Mouse (Mus musculus) lung, embryonic 15.5 days (tissue): Measurements from ENCODE around the gene Adad2. TPM values are rescaled to one million over a fixed set of nuclear protein-coding genes. Genes with fewer than 3 reads are reported as not detected.
A peak's percentile ranks its signal among the peaks of the same experiment; 100 is the strongest.

ENCODE experiments used
- ATAC-seq: fragments of 200-750 bp; cut with Nextera tagmentation; 2 replicates; pipeline ENCODE4 v1.8.0; 2017; ENCODE audit warnings: moderate number of reproducible peaks, borderline replicate concordance; ENCODE audit not compliant: low FRiP score, low TSS enrichment; ENCODE audit errors: extremely low read depth
- H3K27ac ChIP-seq: fragments of 300-500 bp; sonication (generic); 2 replicates; pipeline ENCODE4 v1.5.1; 2015; ENCODE audit warnings: moderate library complexity, mild to moderate bottlenecking, inconsistent platforms
- H3K27me3 ChIP-seq: fragments of 300-500 bp; sonication (generic); 2 replicates; pipeline ENCODE4 v1.6.1; 2015; ENCODE audit warnings: inconsistent platforms
- H3K36me3 ChIP-seq: fragments of 300-500 bp; sonication (generic); 2 replicates; pipeline ENCODE4 v1.6.1; 2015; ENCODE audit warnings: inconsistent platforms
- H3K4me1 ChIP-seq: fragments of 300-500 bp; sonication (generic); 2 replicates; pipeline ENCODE4 v1.6.1; 2015; ENCODE audit warnings: inconsistent platforms
- H3K4me2 ChIP-seq: fragments of 300-500 bp; sonication (generic); 2 replicates; pipeline ENCODE4 v1.6.1; 2015; ENCODE audit warnings: inconsistent platforms, mild to moderate bottlenecking, moderate library complexity
- H3K4me3 ChIP-seq: fragments of 300-500 bp; sonication (generic); 2 replicates; pipeline ENCODE4 v1.5.1; 2015; ENCODE audit warnings: mild to moderate bottlenecking, inconsistent platforms
- H3K9ac ChIP-seq: fragments of 300-500 bp; sonication (generic); 2 replicates; pipeline ENCODE4 v1.6.1; 2015; ENCODE audit warnings: inconsistent platforms
- H3K9me3 ChIP-seq: fragments of 300-500 bp; sonication (generic); 2 replicates; pipeline ENCODE4 v1.6.1; 2016; ENCODE audit warnings: inconsistent platforms
- WGBS: fragments of 180-500 bp; shearing (Covaris S2); methylation state at CpG from one replicate; pipeline ENCODE4 v1.1.7; 2015; 5-methylcytosine and 5-hydroxymethylcytosine counted together
- polyA plus RNA-seq: library from polyadenylated mRNA; unstranded; fragments of >200 nt; fragmentation: Nextera tagmentation; extraction: Ambion mirVana; gene quantifications from 2 replicates; pipeline ENCODE4 v1.2.1, GENCODE M21; 2015

The Adad2 gene
- 0.08 TPM in 1 of 2 replicates, not detected in the other for polyA plus RNA-seq

DNA sequence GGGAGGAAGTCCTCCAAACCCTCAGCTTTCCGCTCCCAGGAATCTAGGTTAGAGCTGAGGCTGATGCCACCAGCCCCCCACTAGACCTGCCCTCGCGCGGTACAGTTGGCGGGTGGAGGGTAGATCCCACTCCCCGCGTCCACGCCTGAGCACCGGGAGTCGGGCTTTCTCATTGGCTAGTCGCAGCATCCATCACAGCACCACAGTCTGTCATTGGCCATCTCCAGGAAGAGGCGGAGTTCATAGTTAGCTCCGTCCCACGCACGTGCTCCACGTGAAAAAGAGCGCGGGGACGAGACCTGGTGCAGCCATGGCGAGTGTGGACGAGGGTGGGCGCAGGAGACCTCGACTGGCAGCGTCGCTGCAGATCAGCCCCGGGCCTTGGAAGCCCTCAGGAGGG lies at the start of gene Adad2:
Gene Adad2 (plus strand): TSS at position 277 of the 400 bp plus-strand sequence.
- no peak within 1 kb of the TSS for H3K9ac ChIP-seq

DNA sequence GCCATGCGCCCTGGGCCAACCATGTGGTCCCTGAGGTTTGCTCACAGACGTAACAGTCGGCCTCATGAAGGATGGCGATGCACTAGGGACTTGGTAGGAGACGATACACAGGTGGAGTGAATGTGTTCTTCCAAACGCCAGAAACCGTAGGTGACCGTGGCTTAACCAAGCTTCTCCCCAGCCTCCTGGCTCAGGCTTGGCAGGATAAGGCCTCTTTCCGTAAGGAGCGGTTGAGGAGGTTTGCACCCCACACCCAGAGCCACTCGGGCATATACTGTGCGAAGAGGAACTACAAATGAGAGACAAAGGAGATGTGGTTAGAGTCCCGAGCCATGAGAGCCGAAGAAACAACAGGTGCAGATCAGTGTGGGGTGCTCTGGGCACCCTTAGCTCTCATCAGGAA lies 48.7 kb upstream of the Adad2 start:
- Histone ChIP-seq H3K4me2 (no peak overlapping the region), H3K4me3 (no peak overlapping the region), H3K36me3 (peaks cover 19% of the 10 kb centered on the region; the same call in 1 of the 2 replicates), H3K4me1 (peaks cover 4% of the 10 kb centered on the region; the same call in 1 of the 2 replicates), H3K27ac (no peak overlapping the region), H3K9me3 (no peaks in the 10 kb centered on the region), H3K27me3 (no peaks in the 10 kb centered on the region), H3K9ac (no peak overlapping the region)
- no peak for ATAC-seq
- 90% methylated on average over 14 of the region's 14 CpGs for WGBS

More for the DNA sequence above, at the start of gene Adad2:
- 79% methylated on average over 26 of the region's 26 CpGs for WGBS
- no peak within 1 kb of the TSS for H3K4me2 ChIP-seq
- no peak within 1 kb of the TSS for H3K4me3 ChIP-seq
- ATAC-seq, result no peak; the same call in 1 of the 2 replicates
- H3K9me3 ChIP-seq, result peaks cover 4% of the 10 kb centered on the region; the same call in 1 of the 2 replicates
- H3K4me1 ChIP-seq, result no peaks in the 10 kb centered on the region
- no peaks in the 10 kb centered on the region for H3K27me3 ChIP-seq
- no peak within 1 kb of the TSS for H3K27ac ChIP-seq
- no peaks in the 10 kb centered on the region for H3K36me3 ChIP-seq

DNA sequence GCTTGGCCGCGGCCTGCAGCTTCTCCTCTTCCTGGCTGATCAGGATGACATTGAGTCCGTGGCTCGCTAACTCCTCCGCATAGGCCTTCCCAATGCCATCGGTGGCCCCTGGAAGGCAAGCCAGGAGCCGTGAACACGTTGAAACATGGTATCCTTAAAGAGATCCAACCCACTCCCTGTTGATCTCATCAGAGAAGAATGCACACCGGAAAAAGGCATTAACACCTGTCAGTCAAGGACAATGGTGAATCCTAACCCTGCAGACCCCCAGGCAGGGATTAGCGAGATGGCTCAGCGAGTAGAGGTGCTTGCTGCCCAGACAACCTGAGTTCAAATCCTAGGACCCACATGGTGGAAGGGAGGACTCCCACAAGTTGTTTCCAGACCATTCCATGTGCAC lies 46.2 kb upstream of the Adad2 start:
- no peak overlapping the region for H3K9ac ChIP-seq
- no peak overlapping the region for H3K4me2 ChIP-seq
- WGBS, result 68% methylated on average over 11 of the region's 11 CpGs
- no peak overlapping the region for H3K27ac ChIP-seq
- no peak overlapping the region for H3K4me3 ChIP-seq
- H3K27me3 ChIP-seq, result no peaks in the 10 kb centered on the region
- no peaks in the 10 kb centered on the region for H3K9me3 ChIP-seq
- no peaks in the 10 kb centered on the region for H3K4me1 ChIP-seq
- ATAC-seq, result no peak
- H3K36me3 ChIP-seq, result peaks cover 19% of the 10 kb centered on the region; the same call in 1 of the 2 replicates

DNA sequence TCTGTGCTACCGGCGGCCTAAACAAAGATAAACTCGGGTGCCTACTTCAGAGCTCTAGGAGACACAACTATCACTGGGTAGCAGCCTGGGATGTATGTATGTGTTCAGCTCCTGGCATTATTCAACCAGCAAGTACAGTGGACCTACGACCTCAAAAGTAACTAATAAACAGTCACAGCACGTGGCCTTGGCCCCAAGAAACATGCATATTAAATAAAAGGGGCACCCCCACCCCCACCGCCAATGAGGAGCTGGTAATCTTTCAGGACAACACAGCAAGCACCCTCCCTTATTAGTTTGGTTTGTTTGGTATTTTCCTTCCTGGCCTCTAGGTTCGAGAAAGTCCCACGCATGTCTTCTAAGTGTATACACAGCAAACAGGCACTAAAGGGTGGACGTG lies 44.3 kb upstream of the Adad2 start:
- no peaks in the 10 kb centered on the region; the same call in 1 of the 2 replicates for H3K27me3 ChIP-seq
- no peaks in the 10 kb centered on the region for H3K9me3 ChIP-seq
- 75% methylated on average over 9 of the region's 9 CpGs for WGBS
- H3K4me3 ChIP-seq, result no peak overlapping the region
- peaks cover 8% of the 10 kb centered on the region; the same call in 1 of the 2 replicates for H3K36me3 ChIP-seq
- no peak overlapping the region for H3K27ac ChIP-seq
- no peak overlapping the region for H3K9ac ChIP-seq
- no peak overlapping the region for H3K4me2 ChIP-seq
- ATAC-seq, result no peak
- no peaks in the 10 kb centered on the region for H3K4me1 ChIP-seq

DNA sequence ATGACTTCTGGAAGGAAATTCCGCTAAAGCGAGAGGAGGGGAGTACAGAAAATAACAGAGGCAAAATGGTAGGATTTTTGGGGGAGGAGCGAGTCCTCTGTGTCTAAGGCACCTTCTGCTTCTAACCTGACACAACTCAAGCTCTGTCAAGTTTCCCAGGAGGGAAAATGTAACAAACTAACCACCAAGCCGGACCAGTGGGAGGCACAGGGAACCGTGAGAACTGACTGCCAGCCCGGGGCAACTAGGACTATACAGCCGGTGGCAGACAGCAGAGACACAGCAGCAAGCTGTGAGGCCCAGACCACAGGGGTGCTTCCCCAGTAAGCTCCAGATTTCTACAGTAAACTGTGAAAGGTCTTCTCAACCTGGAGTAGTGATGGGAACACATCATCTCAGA lies 43.6 kb upstream of the Adad2 start:
- peaks cover 8% of the 10 kb centered on the region; the same call in 1 of the 2 replicates for H3K36me3 ChIP-seq
- no peaks in the 10 kb centered on the region; the same call in 1 of the 2 replicates for H3K27me3 ChIP-seq
- no peaks in the 10 kb centered on the region for H3K9me3 ChIP-seq
- WGBS, result 63% methylated on average over 7 of the region's 7 CpGs
- peaks cover 1% of the 10 kb centered on the region; the same call in 1 of the 2 replicates for H3K4me1 ChIP-seq
- no peak for ATAC-seq
- no peak overlapping the region for H3K4me2 ChIP-seq
- no peak overlapping the region for H3K4me3 ChIP-seq
- H3K9ac ChIP-seq, result no peak overlapping the region
- H3K27ac ChIP-seq, result no peak overlapping the region

DNA sequence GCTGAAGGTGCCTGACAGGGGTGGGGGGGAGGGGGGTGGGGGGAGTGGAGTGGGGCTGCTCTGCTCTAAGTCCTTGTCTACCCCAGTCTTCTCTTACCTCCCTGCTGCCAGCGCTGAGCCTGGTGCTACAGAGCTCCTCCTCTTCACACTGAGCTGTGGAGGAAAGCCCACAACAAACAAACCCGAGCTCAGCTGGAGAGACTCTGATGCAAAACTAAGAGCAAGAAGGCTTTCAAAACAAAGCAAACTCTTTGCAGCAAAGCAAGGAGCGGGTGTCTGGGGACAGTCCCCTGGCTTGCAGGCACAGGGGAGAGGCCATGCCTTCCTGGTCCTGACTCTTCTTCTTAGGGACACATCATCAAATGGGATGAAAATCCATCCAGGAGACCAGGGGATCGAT lies 42.7 kb upstream of the Adad2 start:
- no peak overlapping the region for H3K9ac ChIP-seq

DNA sequence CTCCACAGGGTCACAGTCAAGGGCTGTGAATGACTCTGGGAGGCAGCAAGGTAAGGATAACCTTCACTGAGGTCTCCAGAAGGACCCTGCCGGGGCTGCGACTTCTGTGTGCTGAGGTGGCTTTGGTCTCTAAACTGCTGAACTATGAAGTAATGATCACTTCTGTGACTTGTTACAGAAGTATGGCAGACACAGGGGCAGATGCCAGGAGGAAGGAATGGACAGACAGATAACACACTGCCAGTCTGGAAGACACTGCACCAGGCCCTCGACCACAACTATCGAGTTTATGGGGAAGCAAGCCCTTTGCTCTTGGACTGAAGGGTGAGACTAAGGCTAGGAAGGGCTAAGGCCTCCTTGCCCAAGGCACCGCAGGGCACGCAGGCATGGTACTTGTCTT lies 41.4 kb upstream of the Adad2 start:
- Histone ChIP-seq H3K27me3 (peaks cover 4% of the 10 kb centered on the region), H3K4me2 (no peak overlapping the region), H3K27ac (no peak overlapping the region), H3K9me3 (no peaks in the 10 kb centered on the region), H3K9ac (no peak overlapping the region), H3K36me3 (peaks cover 1% of the 10 kb centered on the region; the same call in 1 of the 2 replicates), H3K4me3 (no peak overlapping the region), H3K4me1 (peaks cover 7% of the 10 kb centered on the region; the same call in 1 of the 2 replicates)
- no peak for ATAC-seq
- WGBS, result 81% methylated on average over 6 of the region's 6 CpGs

More for the DNA sequence above, 42.7 kb upstream of the Adad2 start:
- H3K4me1 ChIP-seq, result peaks cover 7% of the 10 kb centered on the region; the same call in 1 of the 2 replicates
- H3K9me3 ChIP-seq, result no peaks in the 10 kb centered on the region
- H3K36me3 ChIP-seq, result peaks cover 8% of the 10 kb centered on the region; the same call in 1 of the 2 replicates
- no peak overlapping the region for H3K4me2 ChIP-seq
- 26% methylated on average over 4 of the region's 4 CpGs for WGBS
- ATAC-seq, result no peak
- H3K27ac ChIP-seq, result no peak overlapping the region
- no peak overlapping the region for H3K4me3 ChIP-seq
- H3K27me3 ChIP-seq, result no peaks in the 10 kb centered on the region; the same call in 1 of the 2 replicates

DNA sequence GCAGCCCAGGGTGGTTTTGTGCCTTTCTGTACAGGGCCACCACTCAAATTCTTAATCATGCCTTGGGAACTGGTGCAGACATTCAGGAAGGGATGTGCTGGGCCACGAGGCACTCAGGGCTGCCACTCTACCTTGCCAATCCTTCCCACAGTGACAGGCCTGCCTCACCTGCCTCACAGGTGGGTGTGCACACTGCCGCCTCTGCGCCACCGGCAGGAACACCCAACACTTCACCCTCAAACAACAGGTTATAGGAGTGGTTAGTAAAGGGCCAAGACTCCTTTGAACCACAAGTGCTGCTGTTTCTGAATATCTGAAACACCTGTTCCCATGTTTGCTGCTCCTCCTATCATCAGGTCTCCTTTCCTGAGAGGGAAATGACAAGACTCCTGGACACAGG lies 40.1 kb upstream of the Adad2 start:
- H3K27ac ChIP-seq, result no peak overlapping the region

DNA sequence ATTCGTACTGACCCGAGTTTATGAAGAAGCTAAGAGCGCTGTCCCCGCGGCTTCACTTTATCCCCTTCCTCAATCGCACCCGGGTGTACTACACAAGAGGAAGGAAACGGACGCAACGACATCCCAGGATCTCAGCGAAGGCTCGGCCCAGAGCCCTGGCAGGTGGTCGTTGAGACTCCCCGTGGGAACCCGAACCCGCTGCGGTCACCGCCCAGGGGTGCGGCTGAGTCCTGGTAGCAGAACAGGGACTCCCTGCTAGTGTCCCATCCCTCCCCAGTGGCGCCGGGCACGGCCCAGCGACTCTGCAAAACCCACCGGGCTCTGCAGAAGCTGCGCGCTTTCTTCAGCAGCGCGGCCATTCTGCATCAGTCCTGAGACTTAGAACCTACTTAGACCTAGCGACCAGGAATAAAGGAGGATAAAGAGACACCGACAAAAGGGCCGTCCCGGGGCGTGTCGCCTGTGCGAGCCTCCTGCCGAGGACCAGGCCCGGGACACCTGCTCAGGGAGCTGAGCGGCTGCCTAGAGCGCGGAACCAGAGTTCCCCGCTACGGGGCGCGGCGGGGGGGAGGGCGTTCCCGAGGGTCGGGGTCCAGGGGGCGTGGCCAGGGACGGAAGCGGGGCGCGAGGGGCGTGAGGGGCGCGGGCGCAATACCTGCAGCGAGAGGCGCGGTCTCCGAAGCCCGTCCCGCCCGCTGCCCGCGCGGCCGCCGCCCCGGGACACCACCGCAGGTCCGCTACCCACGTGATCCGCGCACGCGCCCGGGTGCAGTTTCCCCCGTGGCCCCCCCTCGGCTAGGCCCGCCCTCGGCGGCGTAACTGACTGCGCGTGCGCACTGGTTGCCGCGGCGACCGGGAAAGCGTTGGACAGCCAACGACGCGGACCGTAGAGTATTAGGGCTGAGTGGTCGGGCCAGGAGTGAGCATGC lies 37.8 kb upstream of the Adad2 start, which contains the start of the genes Hsdl1 and Dnaaf1:
Gene Hsdl1 (minus strand): TSS at position 747 of the 929 bp plus-strand sequence.
Gene Dnaaf1 (plus strand): TSS at position 799 of the 929 bp plus-strand sequence.
- Histone ChIP-seq H3K4me2 (peak within 1 kb of the TSS; percentile 95), H3K27ac (peak within 1 kb of the TSS; percentile 6; the same call in 1 of the 2 replicates), H3K36me3 (no peaks in the 10 kb centered on the region), H3K4me3 (peak within 1 kb of the TSS; percentile 66), H3K4me1 (peaks cover 7% of the 10 kb centered on the region; the same call in 1 of the 2 replicates), H3K9ac (peak within 1 kb of the TSS; percentile 50), H3K9me3 (no peaks in the 10 kb centered on the region), H3K27me3 (peaks cover 23% of the 10 kb centered on the region)
- 1% methylated on average over 77 of the region's 97 CpGs for WGBS
- peak; percentile 87 for ATAC-seq

More for the DNA sequence above, 40.1 kb upstream of the Adad2 start:
- no peak overlapping the region for H3K4me2 ChIP-seq
- WGBS, result 61% methylated on average over 4 of the region's 4 CpGs
- no peak overlapping the region for H3K4me3 ChIP-seq
- peaks cover 16% of the 10 kb centered on the region for H3K27me3 ChIP-seq
- no peak for ATAC-seq
- no peaks in the 10 kb centered on the region for H3K9me3 ChIP-seq
- H3K36me3 ChIP-seq, result no peaks in the 10 kb centered on the region
- peaks cover 7% of the 10 kb centered on the region; the same call in 1 of the 2 replicates for H3K4me1 ChIP-seq
- H3K9ac ChIP-seq, result no peak overlapping the region

DNA sequence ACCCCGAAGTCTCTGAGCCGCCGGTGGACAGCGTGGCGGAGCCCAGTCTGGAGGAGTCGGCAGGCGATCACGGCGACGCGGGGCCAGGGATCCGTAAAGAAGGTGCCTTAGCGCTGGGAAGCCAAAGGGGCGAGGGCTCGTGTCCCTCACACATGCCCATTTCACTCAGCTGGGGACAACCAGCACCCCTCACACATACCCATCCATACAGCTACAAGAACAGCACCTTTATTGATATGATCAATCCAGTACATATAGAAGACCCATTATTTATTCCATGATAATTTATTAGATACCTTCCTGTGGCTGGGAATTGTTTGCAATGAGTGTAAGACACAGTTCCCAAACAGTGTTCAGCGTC lies 37.2 kb upstream of the Adad2 start:
- Histone ChIP-seq H3K27ac (no peak overlapping the region), H3K9me3 (no peaks in the 10 kb centered on the region), H3K4me1 (peaks cover 7% of the 10 kb centered on the region; the same call in 1 of the 2 replicates), H3K4me2 (peak overlapping the region; percentile 95), H3K4me3 (peak overlapping the region; percentile 66), H3K9ac (peak overlapping the region; percentile 50), H3K36me3 (no peaks in the 10 kb centered on the region), H3K27me3 (peaks cover 23% of the 10 kb centered on the region)
- 2% methylated on average over 16 of the region's 16 CpGs for WGBS
- peak; percentile 48; the same call in 1 of the 2 replicates for ATAC-seq

DNA sequence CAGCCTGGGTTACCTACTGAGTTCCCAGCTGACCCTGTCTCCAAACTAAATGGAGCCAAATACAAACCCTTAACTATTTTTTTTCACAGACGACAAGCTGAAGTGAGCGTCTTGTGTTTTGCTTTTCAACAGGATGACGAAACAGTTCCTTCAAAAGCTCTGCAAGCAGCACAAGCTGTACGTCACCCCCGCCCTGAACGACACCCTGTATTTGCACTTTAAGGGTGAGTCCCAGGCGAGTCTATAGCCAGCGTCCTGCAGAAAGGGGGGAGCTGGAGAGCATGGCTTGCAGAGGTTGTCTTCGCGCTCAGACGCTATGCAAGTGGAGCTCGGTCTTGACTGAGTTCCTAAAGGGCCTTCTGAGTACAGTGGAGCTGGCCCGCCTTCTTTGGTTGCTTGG lies 33.5 kb upstream of the Adad2 start:
- H3K36me3 ChIP-seq, result no peaks in the 10 kb centered on the region
- peaks cover 5% of the 10 kb centered on the region; the same call in 1 of the 2 replicates for H3K4me1 ChIP-seq
- H3K9ac ChIP-seq, result no peak overlapping the region
- WGBS, result 30% methylated on average over 13 of the region's 13 CpGs
- ATAC-seq, result no peak
- no peak overlapping the region for H3K4me2 ChIP-seq
- H3K4me3 ChIP-seq, result no peak overlapping the region
- no peaks in the 10 kb centered on the region for H3K9me3 ChIP-seq
- H3K27ac ChIP-seq, result no peak overlapping the region
- peaks cover 23% of the 10 kb centered on the region for H3K27me3 ChIP-seq
